Mouse (Mus musculus): ENCODE measurements around the gene Olfr1281. TPM values are rescaled to one million over a fixed set of nuclear protein-coding genes. Genes with fewer than 3 reads are reported as not detected.

Gene Olfr1281
- polyA plus RNA-seq, 1 experiment from 2014 or later, result not detected

Other genes with a start within 250 kb of the Olfr1281 start
- not detected in 2 replicates for gene Gm13941, start 220.5 kb upstream of the Olfr1281 start, polyA plus RNA-seq (2014; fragmentation: Nextera tagmentation; extraction: Ambion mirVana)
- gene Gm15130, start 173.6 kb upstream of the Olfr1281 start, polyA plus RNA-seq (2014; fragmentation: Nextera tagmentation; extraction: Ambion mirVana), result not detected in 2 replicates
- gene 4930430A15Rik, start 96.9 kb upstream of the Olfr1281 start, polyA plus RNA-seq (2014; fragmentation: Nextera tagmentation; extraction: Ambion mirVana), result not detected in 2 replicates
- gene Olfr1275, start 91.2 kb upstream of the Olfr1281 start, polyA plus RNA-seq (2014; fragmentation: Nextera tagmentation; extraction: Ambion mirVana), result not detected in 2 replicates
- gene Olfr1276, start 72.0 kb upstream of the Olfr1281 start, polyA plus RNA-seq (2014; fragmentation: Nextera tagmentation; extraction: Ambion mirVana), result not detected in 2 replicates
- gene Olfr1277, start 52.4 kb upstream of the Olfr1281 start, polyA plus RNA-seq (2014; fragmentation: Nextera tagmentation; extraction: Ambion mirVana), result not detected in 2 replicates
- gene Olfr1278, start 36.4 kb upstream of the Olfr1281 start, polyA plus RNA-seq (2014; fragmentation: Nextera tagmentation; extraction: Ambion mirVana), result not detected in 2 replicates
- not detected in 2 replicates for gene Olfr1279, start 25.9 kb upstream of the Olfr1281 start, polyA plus RNA-seq (2014; fragmentation: Nextera tagmentation; extraction: Ambion mirVana)
- not detected in 2 replicates for gene Olfr1280, start 12.5 kb upstream of the Olfr1281 start, polyA plus RNA-seq (2014; fragmentation: Nextera tagmentation; extraction: Ambion mirVana)
- not detected in 2 replicates for gene Olfr1282, start 9.6 kb downstream of the Olfr1281 start, polyA plus RNA-seq (2014; fragmentation: Nextera tagmentation; extraction: Ambion mirVana)
- gene Olfr1283, start 40.3 kb downstream of the Olfr1281 start, polyA plus RNA-seq (2014; fragmentation: Nextera tagmentation; extraction: Ambion mirVana), result not detected in 2 replicates
- gene Olfr1284, start 49.0 kb downstream of the Olfr1281 start, polyA plus RNA-seq (2014; fragmentation: Nextera tagmentation; extraction: Ambion mirVana), result not detected in 2 replicates
- not detected in 2 replicates for gene Olfr1286, start 96.6 kb downstream of the Olfr1281 start, polyA plus RNA-seq (2014; fragmentation: Nextera tagmentation; extraction: Ambion mirVana)
- not detected in 2 replicates for gene Olfr1287, start 122.6 kb downstream of the Olfr1281 start, polyA plus RNA-seq (2014; fragmentation: Nextera tagmentation; extraction: Ambion mirVana)
- not detected in 2 replicates for gene Olfr1288, start 147.6 kb downstream of the Olfr1281 start, polyA plus RNA-seq (2014; fragmentation: Nextera tagmentation; extraction: Ambion mirVana)
- gene Olfr1289, start 154.3 kb downstream of the Olfr1281 start, polyA plus RNA-seq (2014; fragmentation: Nextera tagmentation; extraction: Ambion mirVana), result not detected in 2 replicates
- not detected in 2 replicates for gene Olfr1290, start 167.3 kb downstream of the Olfr1281 start, polyA plus RNA-seq (2014; fragmentation: Nextera tagmentation; extraction: Ambion mirVana)
- gene Olfr1291-ps1, start 170.7 kb downstream of the Olfr1281 start, polyA plus RNA-seq (2014; fragmentation: Nextera tagmentation; extraction: Ambion mirVana), result not detected in 2 replicates
- gene Olfr1293-ps, start 198.7 kb downstream of the Olfr1281 start, polyA plus RNA-seq (2014; fragmentation: Nextera tagmentation; extraction: Ambion mirVana), result not detected in 2 replicates
- not detected in 2 replicates for gene Olfr1294, start 213.8 kb downstream of the Olfr1281 start, polyA plus RNA-seq (2014; fragmentation: Nextera tagmentation; extraction: Ambion mirVana)
- not detected in 2 replicates for gene Olfr1295, start 243.2 kb downstream of the Olfr1281 start, polyA plus RNA-seq (2014; fragmentation: Nextera tagmentation; extraction: Ambion mirVana)

Data from stomach, embryonic 14.5 days (tissue).